Mouse (Mus musculus): ENCODE data around the gene Cntn2. TPM values are rescaled to one million over a fixed set of nuclear protein-coding genes. Genes with fewer than 3 reads are reported as not detected.
"Not testable (repeated sequence)": the region's sequence is repeated elsewhere in the genome, so short reads cannot be mapped to it uniquely, and the experiment has no call there.

Cntn2 gene
- polyA plus RNA-seq, 1 experiment from 2014 or later: 0.16 TPM

GRCm38 (mm10) chr1:132471032-132471431 is 72.0 kb downstream of the Cntn2 start:
- H3K27me3 ChIP-seq: no peaks in the 10 kb centered on the region
- H3K27ac ChIP-seq: no peak overlapping the region
- no peak overlapping the region for H3K9ac ChIP-seq
- ATAC-seq (ENCODE audit: borderline replicate concordance, extremely low read depth, low FRiP score, low TSS enrichment): no peak
- WGBS: 87% methylated on average over 2 of the region's 2 CpGs
- H3K36me3 ChIP-seq: no peaks in the 10 kb centered on the region
- H3K4me3 ChIP-seq: no peak overlapping the region
- H3K4me2 ChIP-seq: no peak overlapping the region
- peaks cover 14% of the 10 kb centered on the region for H3K4me1 ChIP-seq
- no peaks in the 10 kb centered on the region for H3K9me3 ChIP-seq

GRCm38 (mm10) chr1:132470031-132470430 is 73.0 kb downstream of the Cntn2 start:
- H3K4me3 ChIP-seq; H3K4me2 ChIP-seq; H3K27me3 ChIP-seq; H3K36me3 ChIP-seq; H3K27ac ChIP-seq; H3K9ac ChIP-seq; H3K9me3 ChIP-seq; ATAC-seq (ENCODE audit: borderline replicate concordance, extremely low read depth, low FRiP score, low TSS enrichment): not testable (repeated sequence)
- peaks cover 18% of the 10 kb centered on the region for H3K4me1 ChIP-seq
- 89% methylated on average over 1 of the region's 1 CpGs for WGBS

GRCm38 (mm10) chr1:132469519-132469918 is 73.5 kb downstream of the Cntn2 start:
- H3K4me3 ChIP-seq: no peak overlapping the region
- H3K9ac ChIP-seq: no peak overlapping the region
- ATAC-seq (ENCODE audit: borderline replicate concordance, extremely low read depth, low FRiP score, low TSS enrichment): no peak
- no peaks in the 10 kb centered on the region for H3K36me3 ChIP-seq
- no peaks in the 10 kb centered on the region for H3K9me3 ChIP-seq
- no peak overlapping the region for H3K27ac ChIP-seq
- H3K4me2 ChIP-seq: no peak overlapping the region
- H3K27me3 ChIP-seq: no peaks in the 10 kb centered on the region
- WGBS: 87% methylated on average over 7 of the region's 7 CpGs
- H3K4me1 ChIP-seq: peaks cover 18% of the 10 kb centered on the region

GRCm38 (mm10) chr1:132468926-132469325 is 74.1 kb downstream of the Cntn2 start:
- Histone ChIP-seq H3K9me3 (no peaks in the 10 kb centered on the region), H3K27me3 (no peaks in the 10 kb centered on the region), H3K36me3 (peaks cover 3% of the 10 kb centered on the region; the same call in 1 of the 2 replicates), H3K4me1 (peaks cover 18% of the 10 kb centered on the region), H3K27ac (no peak overlapping the region), H3K9ac (no peak overlapping the region), H3K4me3 (no peak overlapping the region), H3K4me2 (no peak overlapping the region)
- ATAC-seq (ENCODE audit: borderline replicate concordance, extremely low read depth, low FRiP score, low TSS enrichment): no peak; the same call in 1 of the 2 replicates

- Histone ChIP-seq H3K9me3 (no peaks in the 10 kb centered on the region), H3K27ac (peak overlapping the region; percentile 20; the same call in 1 of the 2 replicates), H3K4me2 (no peak overlapping the region), H3K27me3 (no peaks in the 10 kb centered on the region), H3K4me3 (no peak overlapping the region), H3K4me1 (peaks cover 18% of the 10 kb centered on the region), H3K36me3 (peaks cover 25% of the 10 kb centered on the region), H3K9ac (no peak overlapping the region)
- ATAC-seq (ENCODE audit: borderline replicate concordance, extremely low read depth, low FRiP score, low TSS enrichment): no peak
- 53% methylated on average over 5 of the region's 5 CpGs for WGBS
These were observed 78.4 kb downstream of the Cntn2 start for GRCm38 (mm10) chr1:132464651-132465050.

Other genes starting within 250 kb of the Cntn2 start
- gene Klhdc8a, start 244.6 kb downstream of the Cntn2 start, polyA plus RNA-seq (2015; fragmentation: Nextera tagmentation; extraction: Ambion mirVana): 0.52 and 0.56 TPM in 2 replicates
- gene Nuak2, start 227.1 kb downstream of the Cntn2 start, polyA plus RNA-seq (2015; fragmentation: Nextera tagmentation; extraction: Ambion mirVana): 19.5 and 21.1 TPM in 2 replicates
- gene Tmcc2, start 152.0 kb downstream of the Cntn2 start, polyA plus RNA-seq (2015; fragmentation: Nextera tagmentation; extraction: Ambion mirVana): 10.7 and 13.2 TPM in 2 replicates
- gene Dstyk, start 125.7 kb downstream of the Cntn2 start, polyA plus RNA-seq (2015; fragmentation: Nextera tagmentation; extraction: Ambion mirVana): 14.5 and 15.4 TPM in 2 replicates
- 44.1 and 47.4 TPM in 2 replicates for gene Rbbp5, start 65.9 kb downstream of the Cntn2 start, polyA plus RNA-seq (2015; fragmentation: Nextera tagmentation; extraction: Ambion mirVana)
- 1.3 and 2.1 TPM in 2 replicates for gene Tmem81, start 37.0 kb downstream of the Cntn2 start, polyA plus RNA-seq (2015; fragmentation: Nextera tagmentation; extraction: Ambion mirVana)
- 0.57 and 0.65 TPM in 2 replicates for gene Nfasc, start 198.5 kb upstream of the Cntn2 start, polyA plus RNA-seq (2015; fragmentation: Nextera tagmentation; extraction: Ambion mirVana)